Mouse (Mus musculus) thymus, postnatal 10 days (tissue): ENCODE results near the gene Nfia.

Experiments used
- DNase-seq, 2 experiments: peaks; one replicate each; pipeline ENCODE4 v3.0.0; 2021; ENCODE audit warnings: low spot score in 2 of 2

Nfia gene

DNA sequence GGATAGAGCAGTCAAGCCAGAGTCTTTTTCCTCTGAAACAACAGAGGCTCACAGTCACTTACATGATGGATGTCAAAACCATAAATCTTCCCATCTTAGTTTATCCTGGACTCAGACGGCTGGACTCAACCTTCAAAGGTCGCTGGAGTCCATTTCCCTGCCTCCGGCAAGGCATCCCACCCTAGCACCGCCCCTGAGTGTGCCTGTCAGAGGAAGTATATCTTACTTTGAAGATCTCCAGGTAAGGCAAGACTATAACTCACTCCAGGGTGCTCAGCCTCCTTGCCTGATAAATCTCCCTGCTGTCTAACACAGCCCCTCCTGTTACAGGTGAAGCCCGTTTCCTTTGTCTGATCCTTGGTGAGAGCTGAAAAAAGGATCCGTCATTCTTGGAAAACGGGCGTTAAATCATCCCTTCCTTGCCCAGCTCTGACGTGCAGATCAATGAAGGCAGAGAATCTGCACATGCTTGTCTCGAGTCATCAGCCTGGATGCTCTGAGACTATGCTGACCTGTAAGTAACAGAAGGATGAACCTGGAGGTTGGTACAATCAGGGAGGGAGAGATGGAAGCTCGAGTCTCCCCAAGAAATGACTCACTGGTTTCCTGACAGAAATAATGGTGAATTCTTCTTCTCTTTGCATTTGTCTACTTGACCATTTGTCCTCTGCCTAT, 353.6 kb downstream of the Nfia start:
- DNase-seq = no peak

DNA sequence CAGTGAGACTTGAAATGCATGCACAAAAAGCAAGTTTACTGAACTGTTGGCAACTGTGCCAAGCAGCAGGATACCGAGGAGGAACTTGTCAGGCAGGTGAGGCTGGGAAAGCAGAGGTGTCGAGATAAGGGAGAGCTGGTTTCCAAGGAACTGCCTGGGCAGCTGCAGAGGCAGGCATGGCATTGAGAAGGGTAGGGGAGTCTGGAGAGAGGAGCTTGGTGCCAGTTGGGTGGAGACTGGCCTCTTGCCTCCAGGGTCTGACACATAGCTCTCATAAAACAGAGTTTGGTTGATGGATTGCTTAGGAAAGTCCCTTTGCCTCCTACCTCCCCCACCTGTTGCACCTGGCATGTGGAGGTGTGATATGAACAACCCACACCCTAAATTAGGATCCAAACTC, 358.3 kb downstream of the Nfia start:
- no peak for DNase-seq

DNA sequence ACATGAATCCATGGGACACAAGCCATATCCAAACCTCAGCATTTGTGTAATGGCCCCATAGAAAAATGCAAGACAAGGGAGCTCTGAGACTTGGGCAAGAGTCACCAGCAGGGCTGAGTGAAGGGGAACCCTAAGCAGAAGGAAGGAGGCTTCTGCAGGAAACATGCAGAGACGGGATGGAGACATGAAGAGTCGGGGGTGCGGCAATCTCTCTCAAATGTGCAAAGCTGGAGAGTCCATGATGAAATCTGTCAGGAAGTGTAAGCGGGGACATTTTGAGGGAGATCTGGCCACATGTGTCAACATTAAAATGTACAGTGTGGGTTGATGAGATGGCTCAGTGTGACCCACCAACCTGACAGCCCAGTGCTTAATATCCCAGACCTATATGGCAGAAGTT, 361.5 kb downstream of the Nfia start:
- no peak for DNase-seq

DNA sequence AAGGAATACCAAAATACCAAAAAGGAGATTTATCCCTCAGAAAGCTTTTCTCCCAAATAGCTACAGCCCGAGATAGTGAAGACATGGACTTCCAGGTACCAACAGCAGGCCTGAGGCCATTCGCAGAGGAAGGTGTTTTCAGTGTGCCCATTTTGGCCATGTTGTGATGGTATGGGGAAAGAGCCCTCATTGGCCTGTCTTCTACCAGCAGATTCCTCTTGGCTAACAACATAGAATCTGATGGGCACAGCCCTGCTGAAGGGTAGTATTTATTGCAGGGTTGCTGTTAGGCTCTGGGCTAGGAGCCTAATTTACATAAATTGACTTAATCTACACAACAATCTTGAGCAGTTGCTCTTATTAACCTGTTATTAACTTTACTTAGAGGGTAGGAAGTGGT, 363.5 kb downstream of the Nfia start:
- DNase-seq = no peak

DNA sequence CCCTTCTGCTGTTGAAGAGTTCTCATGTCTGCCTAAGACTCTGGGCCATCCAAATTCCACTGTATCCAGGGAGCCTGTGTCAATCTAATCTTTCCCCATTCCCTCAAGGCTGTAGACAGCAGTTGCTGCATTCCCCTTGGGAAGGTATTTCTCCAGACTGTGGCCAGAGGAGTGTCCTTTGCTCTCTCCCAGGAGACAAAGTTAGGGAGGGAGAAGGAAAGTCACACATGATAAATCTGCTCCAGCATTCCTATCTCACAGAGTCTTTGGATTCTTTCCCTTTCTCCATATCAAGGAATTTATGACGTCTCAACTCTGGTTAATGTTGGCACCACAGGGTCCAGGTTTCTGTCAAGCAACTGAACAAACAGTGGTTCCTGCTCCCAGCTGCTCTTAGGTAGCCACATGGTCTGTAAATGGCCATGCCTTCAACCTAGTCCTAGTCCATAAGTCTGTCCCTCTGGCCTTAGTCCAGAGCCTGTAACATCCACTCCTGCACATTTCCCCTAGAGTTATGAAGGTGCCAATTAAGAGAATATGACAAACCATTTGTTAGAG, 370.4 kb downstream of the Nfia start:
- no peak for DNase-seq

DNA sequence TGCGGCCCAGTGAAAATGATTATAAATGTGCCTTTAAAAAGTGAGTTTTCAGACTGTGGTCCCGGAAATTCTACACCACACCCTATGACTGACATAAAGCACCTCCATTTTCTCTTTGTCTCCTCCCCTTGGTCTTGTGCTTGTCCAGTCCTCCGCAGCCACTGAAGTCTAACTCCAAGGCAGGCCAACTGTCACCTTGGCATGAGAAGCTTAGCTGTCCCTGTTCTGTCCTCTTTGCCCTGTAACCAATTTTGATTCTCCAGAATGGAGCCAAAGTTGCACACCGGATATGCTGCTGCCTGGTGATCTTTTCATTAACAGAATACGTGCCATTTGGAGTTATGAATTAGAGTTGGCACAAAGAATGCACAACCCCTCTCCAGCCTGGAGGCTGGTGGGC, 378.0 kb downstream of the Nfia start:
- no peak for DNase-seq

DNA sequence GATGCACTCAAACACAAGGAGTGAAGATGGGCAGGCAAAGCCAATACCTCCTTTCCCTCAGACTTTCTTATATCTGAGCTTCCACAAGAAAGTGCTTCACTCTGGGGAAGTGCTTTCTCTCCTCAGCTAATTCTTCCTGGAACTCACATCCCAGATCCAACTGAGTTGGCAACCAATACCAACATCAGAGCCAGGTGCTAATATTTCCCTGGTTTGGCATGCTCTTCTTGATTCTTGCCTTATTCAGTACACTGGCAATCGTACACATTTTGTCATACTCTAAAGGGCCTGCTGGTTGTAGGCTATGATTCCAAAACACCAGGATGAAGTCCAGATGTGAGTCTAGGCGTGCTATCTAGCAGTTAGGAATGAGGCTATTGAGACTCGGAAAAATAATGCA, 385.4 kb downstream of the Nfia start:
- no peak for DNase-seq

DNA sequence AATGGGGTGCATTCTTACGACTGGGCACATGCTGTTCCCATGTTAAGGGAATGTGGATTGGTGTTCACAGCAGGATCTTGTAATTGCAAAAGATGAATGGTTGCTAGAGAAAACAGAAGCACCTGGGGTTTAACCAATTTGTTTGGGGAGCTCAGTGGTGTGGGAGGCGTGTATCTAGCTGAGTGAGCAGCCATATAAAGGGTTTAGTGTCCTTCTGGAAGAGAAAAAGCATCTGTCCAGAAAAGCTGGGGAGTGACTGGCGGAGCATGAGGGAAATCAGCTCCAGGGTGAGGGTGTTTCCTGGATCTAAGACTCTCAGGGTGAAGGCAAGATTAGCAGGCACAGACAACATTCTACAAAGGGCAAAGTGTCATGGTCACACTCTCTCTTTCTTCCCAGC, 393.8 kb downstream of the Nfia start:
- DNase-seq = no peak
